Mouse (Mus musculus) cerebellum, adult (tissue): ENCODE results near the gene Por.

Experiments used
- ATAC-seq: cut with Nextera tagmentation; 2 replicates; pipeline ENCODE4 v1.9.2; 2017; ENCODE audit warnings: mild to moderate bottlenecking, moderate library complexity, mixed read lengths; ENCODE audit not compliant: insufficient number of reproducible peaks, low FRiP score, low TSS enrichment

The Por gene

GRCm38 (mm10) chr5:135669741-135670275 lies at the start of gene Por:
Gene Por (plus strand): TSS chr5:135670033.
- ATAC-seq = no peak

DNA sequence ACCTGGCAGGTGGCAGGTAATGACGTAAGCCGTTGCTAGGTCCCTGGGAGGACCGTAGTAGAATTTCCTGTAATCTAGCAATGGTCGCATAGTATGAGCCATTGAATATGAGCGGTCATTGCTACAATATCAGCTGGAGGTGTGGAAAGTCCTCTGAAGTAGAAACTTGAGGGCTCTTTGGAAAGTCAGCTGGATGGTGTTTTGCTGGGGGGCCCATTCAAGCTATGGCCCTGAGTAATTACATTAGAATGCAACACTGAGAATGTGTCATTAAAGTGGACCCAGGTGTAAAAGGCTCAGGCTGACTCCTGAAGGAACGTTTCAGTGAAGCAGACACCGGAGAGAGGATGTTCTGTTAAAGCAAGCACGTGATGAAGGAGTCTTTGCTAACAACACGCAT lies 49.3 kb upstream of the Por start:
- no peak for ATAC-seq

GRCm38 (mm10) chr5:135621725-135622124 lies 48.1 kb upstream of the Por start:
- ATAC-seq = no peak

- no peak for ATAC-seq
Measured at GRCm38 (mm10) chr5:135623006-135623563, 46.7 kb upstream of the Por start.

- no peak for ATAC-seq
Measured at GRCm38 (mm10) chr5:135628916-135629315, 40.9 kb upstream of the Por start.

GRCm38 (mm10) chr5:135629401-135629800 lies 40.4 kb upstream of the Por start:
- ATAC-seq = no peak

GRCm38 (mm10) chr5:135630598-135630997 lies 39.2 kb upstream of the Por start:
- no peak for ATAC-seq

- peak; percentile 97 for ATAC-seq
Measured at GRCm38 (mm10) chr5:135632117-135632796, 37.6 kb upstream of the Por start, which contains the start of gene Rhbdd2. Gene Rhbdd2 (plus strand): TSS chr5:135632618.

- no peak for ATAC-seq
Measured at GRCm38 (mm10) chr5:135632797-135633144, 37.1 kb upstream of the Por start.

- no peak for ATAC-seq
Measured at GRCm38 (mm10) chr5:135639760-135640458, 29.9 kb upstream of the Por start.

GRCm38 (mm10) chr5:135640459-135640789 lies 29.4 kb upstream of the Por start:
- ATAC-seq = no peak

DNA sequence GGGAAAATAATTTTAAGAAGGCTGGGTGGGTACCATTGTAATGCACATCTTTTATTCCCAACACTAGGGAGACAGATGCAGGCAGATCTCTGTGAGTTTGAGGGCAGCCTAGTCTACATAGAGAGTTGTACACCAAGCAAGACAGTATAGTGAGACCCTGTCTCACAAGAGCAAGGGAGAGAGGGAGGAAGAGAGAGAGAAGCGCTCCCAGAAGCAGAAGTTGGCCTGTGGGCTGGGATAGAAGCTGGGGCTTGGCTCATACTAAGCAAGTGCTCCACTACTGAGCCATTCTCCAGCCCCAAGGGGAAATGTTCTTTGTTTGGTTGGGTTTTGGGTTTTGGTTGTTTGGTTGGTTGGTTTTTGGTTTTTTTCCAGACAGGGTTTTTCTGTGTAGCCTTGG lies 28.8 kb upstream of the Por start:
- no peak for ATAC-seq

DNA sequence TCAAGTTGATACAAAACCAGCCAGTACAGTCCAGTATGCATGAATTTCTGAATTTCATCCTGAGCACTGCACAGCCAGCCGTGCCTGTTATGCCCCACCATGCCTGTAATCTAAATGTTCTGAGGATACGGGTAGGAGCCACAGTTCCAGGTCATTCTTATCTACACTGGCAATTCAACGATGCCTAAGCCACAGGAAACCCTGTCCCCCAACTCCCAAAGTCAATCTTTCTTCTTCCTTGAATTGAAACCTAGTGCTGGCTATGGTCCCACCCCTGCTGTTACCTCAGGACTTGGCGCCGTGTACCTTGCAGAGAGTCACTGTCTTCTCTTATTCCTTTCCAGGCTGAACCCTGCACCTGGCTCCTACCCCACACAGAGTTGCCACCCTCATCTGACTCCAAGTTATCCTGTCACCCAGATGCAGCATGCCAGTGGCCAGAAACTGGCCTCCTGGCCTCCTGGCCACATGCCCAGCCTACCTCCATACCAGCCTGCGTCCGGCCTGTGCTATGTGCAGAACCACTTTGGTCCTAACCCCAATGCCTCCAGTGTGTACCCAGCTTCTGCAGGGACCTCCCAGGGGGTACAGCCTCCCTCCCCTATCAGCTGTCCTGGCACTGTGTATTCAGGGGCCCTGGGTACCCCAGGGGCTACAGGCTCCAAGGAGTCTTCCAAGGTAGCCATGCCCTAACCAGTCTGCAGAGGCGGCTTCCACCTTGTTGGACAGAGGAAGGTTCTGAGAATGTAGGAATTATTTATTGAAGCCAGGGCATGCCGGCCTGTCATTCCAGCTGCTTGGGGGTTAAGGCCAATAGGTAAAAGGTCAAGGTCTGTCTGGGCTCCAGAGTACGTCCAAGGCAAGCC lies 26.9 kb upstream of the Por start:
- ATAC-seq = no peak

- ATAC-seq = no peak
Measured at GRCm38 (mm10) chr5:135643552-135643842, 26.3 kb upstream of the Por start.

DNA sequence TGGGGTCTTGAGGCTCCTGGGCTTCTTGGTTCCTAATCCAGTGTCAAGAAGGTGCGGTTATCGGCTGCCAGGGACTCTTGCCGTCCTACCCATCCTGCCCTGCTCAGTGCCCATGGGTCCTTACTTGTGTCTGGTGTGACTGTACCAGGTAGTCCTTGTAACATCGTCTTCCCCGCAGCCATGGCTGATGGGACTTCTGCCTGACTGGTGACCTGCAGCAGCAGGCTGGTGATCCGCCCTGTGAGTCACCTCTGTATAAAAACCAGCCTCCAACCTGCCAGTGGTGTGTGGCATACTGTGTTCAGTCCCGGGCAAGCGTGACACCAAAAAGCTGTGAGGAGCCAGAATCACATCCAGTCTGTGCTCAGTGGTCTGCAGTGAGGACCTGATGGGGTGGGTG lies 26.0 kb upstream of the Por start:
- ATAC-seq = no peak

DNA sequence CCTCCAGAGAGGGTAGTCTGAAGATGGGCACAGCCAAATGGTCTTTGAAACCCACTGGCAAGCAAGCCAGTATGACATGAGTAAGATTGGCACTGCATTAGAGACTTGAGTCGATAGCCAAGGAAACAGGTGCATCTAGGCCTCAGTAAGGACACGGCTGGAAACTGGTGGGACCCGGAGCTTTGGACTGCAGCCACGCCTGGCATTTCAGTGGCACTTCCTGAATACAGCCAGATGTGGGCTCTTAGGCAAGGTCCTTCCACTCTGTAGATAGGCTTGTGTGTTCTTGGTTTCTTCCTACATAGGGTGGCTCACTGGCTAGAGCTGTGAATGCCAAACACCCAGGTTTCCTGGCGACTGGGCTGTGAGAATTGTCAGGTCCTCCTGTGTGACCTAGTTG lies 24.5 kb upstream of the Por start:
- ATAC-seq = no peak

DNA sequence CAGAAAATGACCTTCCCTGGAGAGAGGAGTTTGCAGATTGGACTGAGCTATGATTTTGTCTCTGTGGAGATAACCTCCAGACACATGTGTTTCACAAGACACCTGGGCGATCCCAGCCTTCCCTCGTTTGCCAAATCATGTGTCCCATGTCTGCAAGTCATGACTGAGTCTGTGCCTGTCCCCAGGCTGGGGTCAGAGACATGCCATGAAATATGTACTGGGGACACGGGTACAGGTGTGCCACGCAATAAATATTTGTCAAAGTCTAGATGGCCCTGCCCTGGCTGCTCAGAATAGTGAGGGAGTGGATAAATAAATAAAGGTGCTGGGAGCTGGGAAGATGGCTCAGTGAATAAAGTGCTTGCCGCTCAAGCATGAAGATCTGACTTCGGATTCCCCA lies 23.8 kb upstream of the Por start:
- ATAC-seq = no peak

DNA sequence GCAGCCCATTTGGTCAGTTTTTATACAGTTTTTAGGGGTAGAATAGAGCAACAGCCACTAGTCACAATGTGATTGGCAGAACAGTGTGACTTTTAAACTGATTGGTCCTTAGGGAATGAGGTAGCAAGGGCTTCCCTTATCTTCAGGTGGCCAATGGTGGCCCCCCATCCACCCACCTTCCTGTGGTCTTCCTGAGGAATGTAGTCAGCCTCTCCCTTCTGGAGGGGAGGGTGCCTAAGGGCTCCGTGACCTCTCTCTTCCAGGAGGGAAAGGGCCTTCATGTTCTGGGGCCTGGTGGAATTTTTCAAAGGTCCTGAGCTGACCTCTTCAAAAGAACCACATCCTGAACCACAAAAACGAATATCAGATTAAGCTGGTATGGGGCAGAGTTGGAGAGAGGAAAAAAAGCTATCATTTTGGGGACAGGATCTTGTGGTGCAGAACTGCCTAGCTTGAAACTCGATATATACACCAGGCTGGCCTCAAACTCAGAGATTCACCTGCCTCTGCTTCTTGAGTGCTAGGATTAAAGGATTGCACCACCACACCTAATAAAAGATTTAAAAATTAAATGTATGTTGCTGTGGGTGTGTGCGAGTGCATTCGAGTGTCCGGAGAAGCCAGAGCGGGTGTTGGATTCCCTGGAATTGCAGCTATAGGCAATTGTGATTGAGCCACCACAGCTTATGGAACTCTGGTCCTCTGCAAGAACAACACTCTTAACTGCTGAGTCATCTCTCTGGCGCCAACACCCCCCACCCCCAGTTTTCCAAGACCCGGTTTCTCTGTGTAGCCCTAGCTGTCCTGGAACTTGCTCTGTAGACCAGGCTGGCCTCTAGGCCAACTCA lies 21.1 kb upstream of the Por start:
- ATAC-seq = no peak

GRCm38 (mm10) chr5:135649309-135649633 lies 20.6 kb upstream of the Por start:
- ATAC-seq = no peak

- ATAC-seq = no peak
Measured at GRCm38 (mm10) chr5:135651536-135651935, 18.3 kb upstream of the Por start.
